8 mouse cellular contexts compared by ENCODE assay signal in genomic region chr11:96005403-96006271, GRCm38 (mm10). TPM values are rescaled to one million over a fixed set of nuclear protein-coding genes. Genes with fewer than 3 reads are reported as not detected.
DNase-seq lines count a peak whose midpoint lies in the region; ATAC-seq lines count a peak whose summit lies in the region.

TSS of gene Igf2bp1 (minus strand) at chr11:96005940.

- peak; percentile 9 to 56 for DNase-seq in heart, adult 18-20 months
- DNase-seq in heart, adult 8-10 months (ENCODE audit: low spot score): no peak
- DNase-seq in adrenal gland, adult 18-20 months (ENCODE audit: low spot score in 2 of 2): peak; percentile 39 to 49
- peak; percentile 42 for DNase-seq in urinary bladder, postnatal 14 days (ENCODE audit: low spot score)
- DNase-seq in layer of hippocampus, adult 9-11 months: no peak

- no peaks in the 10 kb centered on the region for H3K36me3 ChIP-seq in forebrain, embryonic 12.5 days (replicated peaks)
- H3K36me3 ChIP-seq in intestine, embryonic 15.5 days: no peaks in the 10 kb centered on the region
- H3K36me3 ChIP-seq in midbrain, embryonic 12.5 days: no peaks in the 10 kb centered on the region

- no peaks in the 10 kb centered on the region for H3K9me3 ChIP-seq in forebrain, embryonic 12.5 days
- no peaks in the 10 kb centered on the region for H3K9me3 ChIP-seq in intestine, embryonic 15.5 days
- H3K9me3 ChIP-seq in midbrain, embryonic 12.5 days: no peaks in the 10 kb centered on the region

- WGBS in forebrain, embryonic 12.5 days: under 1% methylated on average over 66 of the region's 74 CpGs
- WGBS in intestine, embryonic 15.5 days: under 1% methylated on average over 65 of the region's 74 CpGs
- under 1% methylated on average over 67 of the region's 74 CpGs for WGBS in midbrain, embryonic 12.5 days

- peak within 1 kb of the TSS; percentile 99 for H3K27ac ChIP-seq in forebrain, embryonic 12.5 days
- H3K27ac ChIP-seq in intestine, embryonic 15.5 days: peak within 1 kb of the TSS; percentile 92
- H3K27ac ChIP-seq in midbrain, embryonic 12.5 days (replicated peaks): peak within 1 kb of the TSS; percentile 99

- H3K27me3 ChIP-seq in forebrain, embryonic 12.5 days: no peaks in the 10 kb centered on the region
- no peaks in the 10 kb centered on the region; the same call in 1 of the 2 replicates for H3K27me3 ChIP-seq in intestine, embryonic 15.5 days (replicated peaks)
- H3K27me3 ChIP-seq in midbrain, embryonic 12.5 days: no peaks in the 10 kb centered on the region

- H3K4me1 ChIP-seq in forebrain, embryonic 12.5 days: peaks cover 31% of the 10 kb centered on the region
- peaks cover 14% of the 10 kb centered on the region for H3K4me1 ChIP-seq in intestine, embryonic 15.5 days (replicated peaks)
- H3K4me1 ChIP-seq in midbrain, embryonic 12.5 days: peaks cover 35% of the 10 kb centered on the region

- H3K4me2 ChIP-seq in forebrain, embryonic 12.5 days: peak within 1 kb of the TSS; percentile 81
- peak within 1 kb of the TSS; percentile 95 for H3K4me2 ChIP-seq in intestine, embryonic 15.5 days (replicated peaks)
- peak within 1 kb of the TSS; percentile 83 for H3K4me2 ChIP-seq in midbrain, embryonic 12.5 days (replicated peaks)

- peak within 1 kb of the TSS; percentile 96 for H3K4me3 ChIP-seq in forebrain, embryonic 12.5 days (replicated peaks)
- H3K4me3 ChIP-seq in intestine, embryonic 15.5 days (replicated peaks): peak within 1 kb of the TSS; percentile 83
- H3K4me3 ChIP-seq in midbrain, embryonic 12.5 days: peak within 1 kb of the TSS; percentile 96

- ATAC-seq in forebrain, embryonic 12.5 days (ENCODE audit: low FRiP score): peak; percentile 67
- ATAC-seq in intestine, embryonic 15.5 days: peak; percentile 61
- ATAC-seq in midbrain, embryonic 12.5 days (ENCODE audit: low FRiP score, low read depth): peak; percentile 50

- peak within 1 kb of the TSS; percentile 94 for H3K9ac ChIP-seq in forebrain, embryonic 12.5 days
- peak within 1 kb of the TSS; percentile 94 for H3K9ac ChIP-seq in intestine, embryonic 15.5 days
- H3K9ac ChIP-seq in midbrain, embryonic 12.5 days (replicated peaks): peak within 1 kb of the TSS; percentile 95

RNA-seq across cellular contexts. Expression of gene Igf2bp1, which starts in this region (rescaled TPM):
- total RNA-seq in heart, adult 18-20 months (2021): under 1 TPM; 0.05 to 0.35 TPM
- under 1 TPM in 2 of 4 experiments, not detected in 2; 0.03 TPM for total RNA-seq in heart, adult 8-10 months (2022)
- under 1 TPM; 0.22 to 0.53 TPM for total RNA-seq in adrenal gland, adult 18-20 months (2021)
- 97.9 and 103 TPM in 2 replicates for polyA plus RNA-seq in forebrain, embryonic 12.5 days (2016; fragmentation: Nextera tagmentation; extraction: Ambion mirVana)
- 42.8 TPM in 2 replicates for polyA plus RNA-seq in intestine, embryonic 15.5 days (2015; fragmentation: Nextera tagmentation; extraction: Ambion mirVana)
- 98.1 and 104 TPM in 2 replicates for polyA plus RNA-seq in midbrain, embryonic 12.5 days (2016; fragmentation: Nextera tagmentation; extraction: Ambion mirVana)

Comparison
In these comparisons a context has a peak if more than half of its experiments do, and no peak if none do; other contexts are left out.
1. Peak in DNase-seq in heart, adult 18-20 months; RNA of the gene not detected or under 1 TPM.
2. Peak in DNase-seq in adrenal gland, adult 18-20 months; RNA of the gene not detected or under 1 TPM.